Mouse (Mus musculus) C2C12 (cell line): ENCODE data around the gene Nqo1. TPM values are rescaled to one million over a fixed set of nuclear protein-coding genes. Genes with fewer than 3 reads are reported as not detected.

Experiments
- H3K27me3 ChIP-seq: one replicate; pipeline ENCODE4 v1.6.1; 2011; ENCODE audit not compliant: control insufficient read depth, insufficient read depth, insufficient read length
- H3K36me3 ChIP-seq: one replicate; pipeline ENCODE4 v1.6.1; 2011; ENCODE audit not compliant: control insufficient read depth, insufficient read depth
- H3K4me3 ChIP-seq: one replicate; pipeline ENCODE4 v1.5.1; 2011; ENCODE audit warnings: mild to moderate bottlenecking, control low read depth; ENCODE audit not compliant: poor library complexity, insufficient read depth, severe bottlenecking
- H3K79me2 ChIP-seq: one replicate; pipeline ENCODE4 v1.6.1; 2011; ENCODE audit not compliant: control insufficient read depth, insufficient read depth
- H3K79me3 ChIP-seq: one replicate; pipeline ENCODE4 v1.6.1; 2011; ENCODE audit warnings: low read depth, control low read depth
- H3ac ChIP-seq: one replicate; pipeline ENCODE3; 2011; ENCODE audit warnings: low read depth; ENCODE audit not compliant: control insufficient read depth, insufficient read length
- CEBPB ChIP-seq: IDR thresholded peaks from one replicate; pipeline ENCODE4 v1.6.1; 2011; ENCODE audit warnings: low read depth, mild to moderate bottlenecking, control low read depth, moderate library complexity
- CTCF ChIP-seq: IDR thresholded peaks from one replicate; pipeline ENCODE4 v1.5.1; 2011; ENCODE audit not compliant: control insufficient read depth, insufficient read depth, insufficient read length
- FOSL1 ChIP-seq: IDR thresholded peaks from one replicate; pipeline ENCODE4 v1.8.0; 2011; ENCODE audit warnings: mild to moderate bottlenecking, low read length; ENCODE audit not compliant: poor library complexity, insufficient read depth, severe bottlenecking
- MAX ChIP-seq: IDR thresholded peaks from one replicate; pipeline ENCODE4 v1.6.1; 2011; ENCODE audit warnings: mild to moderate bottlenecking, control low read depth
- MYOD1 ChIP-seq: IDR thresholded peaks from one replicate; pipeline ENCODE4 v1.6.1; 2011; ENCODE audit warnings: low read depth; ENCODE audit not compliant: control insufficient read depth, insufficient read length
- MYOG ChIP-seq: IDR thresholded peaks from one replicate; pipeline ENCODE4 v1.6.1; 2011; ENCODE audit not compliant: control insufficient read depth, insufficient read length; ENCODE audit errors: extremely low read depth
- USF1 ChIP-seq: IDR thresholded peaks from one replicate; pipeline ENCODE4 v1.6.1; 2011; ENCODE audit warnings: low read depth, mild to moderate bottlenecking, control low read depth, moderate library complexity
- long read RNA-seq, 2 experiments: library from polyadenylated mRNA; unstranded; transcript quantifications; one replicate each; pipeline ENCODE4 v2.0.0; 2019 to 2020
- polyA plus RNA-seq: library from polyadenylated mRNA; unstranded; fragments of >200 nt; fragmentation: generic; extraction: Trizol; gene quantifications from one replicate; pipeline ENCODE4 v1.2.1, GENCODE M21; 2012; ENCODE audit warnings: missing spikeins

Nqo1 gene
- 142 TPM for polyA plus RNA-seq
- long read RNA-seq, experiment 1, transcript Nqo1-201 (6 exons, 1,553 nt) = major isoform, 106 of 113 reads
- long read RNA-seq, experiment 1, partial matches to known transcripts = 4 of 113 reads
- long read RNA-seq, experiment 1, other reads (novel, unspliced or antisense) = 3 of 113 reads
- long read RNA-seq, experiment 2, transcript Nqo1-201 (6 exons, 1,553 nt) = major isoform, 402 of 427 reads
- long read RNA-seq, experiment 2, partial matches to known transcripts = 7 of 427 reads
- long read RNA-seq, experiment 2, other reads (novel, unspliced or antisense) = 18 of 427 reads

GRCm38 (mm10) chr8:107403038-107403781 lies at the start of gene Nqo1:
TSS of gene Nqo1 (minus strand) at chr8:107403206.
- no peaks in the 10 kb centered on the region for H3K27me3 ChIP-seq
- peaks cover 5% of the 10 kb centered on the region for H3K36me3 ChIP-seq
- H3ac ChIP-seq = peak within 1 kb of the TSS; percentile 68
- peak within 1 kb of the TSS; percentile 50 for H3K4me3 ChIP-seq
- peaks cover 16% of the 10 kb centered on the region for H3K79me3 ChIP-seq
- TF ChIP-seq MAX (no peak), MYOG (no peak), MYOD1 (no peak), CTCF (no peak), FOSL1 (no peak), CEBPB (no peak), USF1 (no peak)
- peaks cover 46% of the 10 kb centered on the region for H3K79me2 ChIP-seq

GRCm38 (mm10) chr8:107451414-107452066 lies 48.5 kb upstream of the Nqo1 start:
- no peak for TF ChIP-seq CEBPB
- no peak for TF ChIP-seq USF1
- TF ChIP-seq FOSL1 = no peak
- TF ChIP-seq MYOD1 = no peak
- no peak for TF ChIP-seq CTCF
- TF ChIP-seq MYOG = no peak
- no peak for TF ChIP-seq MAX
- Histone ChIP-seq H3K79me3 (peaks cover 1% of the 10 kb centered on the region), H3K4me3 (no peak overlapping the region)

GRCm38 (mm10) chr8:107449655-107450054 lies 46.6 kb upstream of the Nqo1 start:
- no peak overlapping the region for H3ac ChIP-seq
- H3K79me3 ChIP-seq = peaks cover 1% of the 10 kb centered on the region
- H3K79me2 ChIP-seq = peaks cover 11% of the 10 kb centered on the region
- H3K4me3 ChIP-seq = no peak overlapping the region
- H3K36me3 ChIP-seq = no peaks in the 10 kb centered on the region
- TF ChIP-seq CTCF (no peak), USF1 (no peak), CEBPB (no peak), FOSL1 (no peak), MAX (no peak), MYOD1 (no peak), MYOG (no peak)
- no peaks in the 10 kb centered on the region for H3K27me3 ChIP-seq

More at GRCm38 (mm10) chr8:107451414-107452066, 48.5 kb upstream of the Nqo1 start:
- H3K36me3 ChIP-seq = no peaks in the 10 kb centered on the region
- H3K27me3 ChIP-seq = no peaks in the 10 kb centered on the region
- no peak overlapping the region for H3ac ChIP-seq
- H3K79me2 ChIP-seq = peaks cover 8% of the 10 kb centered on the region

GRCm38 (mm10) chr8:107449130-107449529 lies 46.1 kb upstream of the Nqo1 start:
- H3K79me3 ChIP-seq = peaks cover 1% of the 10 kb centered on the region
- no peak overlapping the region for H3K4me3 ChIP-seq
- H3K79me2 ChIP-seq = peaks cover 15% of the 10 kb centered on the region
- no peak overlapping the region for H3ac ChIP-seq
- TF ChIP-seq MAX (no peak), FOSL1 (no peak), USF1 (no peak), CTCF (no peak), MYOG (no peak), MYOD1 (no peak), CEBPB (no peak)
- no peaks in the 10 kb centered on the region for H3K27me3 ChIP-seq
- H3K36me3 ChIP-seq = no peaks in the 10 kb centered on the region

GRCm38 (mm10) chr8:107448382-107448889 lies 45.4 kb upstream of the Nqo1 start:
- Histone ChIP-seq H3ac (no peak overlapping the region), H3K79me2 (peaks cover 15% of the 10 kb centered on the region), H3K27me3 (no peaks in the 10 kb centered on the region), H3K36me3 (no peaks in the 10 kb centered on the region), H3K79me3 (peaks cover 1% of the 10 kb centered on the region), H3K4me3 (no peak overlapping the region)
- TF ChIP-seq MYOG = no peak
- no peak for TF ChIP-seq FOSL1
- no peak for TF ChIP-seq CEBPB
- no peak for TF ChIP-seq MYOD1
- no peak for TF ChIP-seq CTCF
- no peak for TF ChIP-seq MAX
- TF ChIP-seq USF1 = no peak
